Mouse (Mus musculus): ENCODE data around the gene Agbl4. TPM values are rescaled to one million over a fixed set of nuclear protein-coding genes. Genes with fewer than 3 reads are reported as not detected.
"Not testable (repeated sequence)": the region's sequence is repeated elsewhere in the genome, so short reads cannot be mapped to it uniquely, and the experiment has no call there.

Agbl4 gene
- polyA plus RNA-seq, 1 experiment, result 9.5 TPM

DNA sequence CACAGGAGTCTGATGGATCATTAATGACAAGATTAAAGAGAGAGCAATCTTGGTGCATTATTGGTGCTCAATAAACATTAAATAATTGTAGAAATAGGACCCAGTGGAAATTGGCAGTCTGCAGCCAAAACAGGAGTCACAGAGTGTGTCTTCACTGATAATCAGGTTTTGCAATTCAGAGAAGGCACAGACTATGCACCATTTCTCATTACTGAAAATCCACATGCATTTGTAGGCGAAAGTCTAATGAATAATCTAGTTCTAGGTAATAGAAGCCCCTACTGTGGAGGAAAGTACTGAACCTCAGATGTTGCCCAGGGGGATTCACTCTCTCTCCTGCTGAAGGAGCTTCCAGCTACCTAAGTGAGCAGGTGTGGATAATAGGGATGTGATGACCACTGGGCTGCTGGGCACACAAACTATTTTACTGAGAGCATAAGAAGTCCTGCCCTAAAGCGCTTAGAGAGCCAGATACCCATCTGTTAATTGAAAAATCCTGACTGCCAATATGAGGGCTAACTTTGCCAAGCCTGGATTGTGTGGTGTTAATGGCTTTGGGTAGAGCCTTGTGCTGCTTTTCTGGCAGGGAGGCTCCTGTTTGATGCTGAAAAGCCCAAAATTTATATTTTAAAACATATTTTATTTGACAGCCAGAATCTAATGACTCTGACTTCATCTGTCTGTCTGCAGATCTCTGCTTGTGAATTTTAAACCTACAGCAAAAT, 482.4 kb downstream of the Agbl4 start:
- no peak for DNase-seq (ENCODE audit: extremely low spot score in 1 of 2, low spot score in 1 of 2)

DNA sequence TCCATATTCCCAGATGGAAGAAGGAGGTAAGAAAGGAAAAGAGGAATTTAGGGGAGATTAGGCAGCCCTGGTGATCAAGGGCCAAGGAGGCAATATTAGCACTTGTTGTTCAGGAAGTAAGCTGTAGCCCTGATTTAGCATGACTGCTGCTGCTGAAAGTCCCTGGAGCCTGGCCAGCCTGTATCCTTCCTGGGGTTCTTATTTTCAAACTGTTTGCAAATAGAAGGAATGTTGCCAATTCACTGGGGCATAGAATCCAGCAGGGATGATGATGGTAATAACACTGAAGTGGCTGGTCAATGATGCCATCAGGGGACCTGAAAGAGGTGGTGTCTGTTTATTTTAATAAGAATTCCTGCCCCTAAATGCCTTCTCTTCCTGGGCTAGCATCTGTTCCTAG, 518.6 kb downstream of the Agbl4 start:
- DNase-seq (ENCODE audit: extremely low spot score in 1 of 2, low spot score in 1 of 2), result peak in 1 of 2 experiments; percentile 64

DNA sequence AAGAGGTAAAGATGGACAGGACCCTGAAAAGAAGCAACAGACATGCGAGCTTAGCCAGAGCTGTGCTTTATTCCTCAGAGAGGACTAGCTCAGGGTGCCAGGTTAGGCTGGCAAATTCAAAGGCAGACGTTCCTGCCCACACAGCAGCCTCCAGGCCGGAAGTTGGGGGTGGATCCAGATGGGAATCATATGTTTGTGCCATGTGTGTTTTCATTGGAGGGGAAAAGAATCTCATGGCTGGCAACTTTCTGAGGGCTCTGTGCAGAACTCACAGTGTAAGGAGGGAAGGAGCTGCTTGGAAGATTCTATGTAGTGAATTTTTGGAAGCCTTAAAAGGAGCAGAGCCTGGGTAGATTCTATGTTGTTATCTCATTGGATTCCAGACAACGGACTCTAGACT, 519.1 kb downstream of the Agbl4 start:
- DNase-seq (ENCODE audit: extremely low spot score in 1 of 2, low spot score in 1 of 2), result peak; percentile 79 to 91

DNA sequence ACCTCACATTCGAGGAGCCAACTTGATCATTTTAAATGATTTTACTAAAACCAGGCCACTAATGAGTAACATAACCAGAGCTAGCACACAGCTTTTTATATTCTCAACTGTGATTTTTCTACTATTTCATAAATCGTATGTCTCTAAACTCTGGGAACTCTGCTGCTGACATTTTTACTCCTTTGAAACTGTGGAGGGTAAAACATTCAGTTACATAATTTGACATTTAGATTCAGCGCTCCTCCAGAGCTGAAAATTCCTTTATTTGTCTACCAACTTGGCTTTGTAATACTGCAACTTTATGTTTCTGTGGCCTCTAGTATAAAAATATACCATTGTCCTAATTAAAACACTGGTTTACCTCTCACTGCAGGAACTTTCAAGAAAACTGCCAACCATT, 523.6 kb downstream of the Agbl4 start:
- DNase-seq (ENCODE audit: extremely low spot score in 1 of 2, low spot score in 1 of 2), result peak in 1 of 2 experiments; percentile 45

DNA sequence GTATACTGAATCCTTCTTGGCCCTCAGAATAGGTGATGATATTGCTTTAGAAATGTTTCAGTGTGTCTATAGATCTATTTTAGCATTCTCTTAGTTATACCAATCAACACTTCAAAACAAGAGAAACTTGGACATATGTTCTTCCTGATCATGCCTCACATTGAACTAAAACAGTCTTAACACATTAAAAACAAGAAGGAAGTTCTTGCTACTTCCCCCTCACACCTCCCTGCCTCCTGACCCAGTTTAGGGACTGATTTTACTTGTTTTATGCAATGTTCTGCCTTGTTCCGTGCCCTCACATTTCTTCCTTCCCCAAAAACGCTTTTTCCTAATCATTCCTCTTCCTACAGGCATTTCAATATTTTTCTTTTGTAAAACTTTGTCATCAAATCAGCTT, 604.2 kb downstream of the Agbl4 start:
- DNase-seq (ENCODE audit: extremely low spot score in 1 of 2, low spot score in 1 of 2), result peak; percentile 28 to 62

DNA sequence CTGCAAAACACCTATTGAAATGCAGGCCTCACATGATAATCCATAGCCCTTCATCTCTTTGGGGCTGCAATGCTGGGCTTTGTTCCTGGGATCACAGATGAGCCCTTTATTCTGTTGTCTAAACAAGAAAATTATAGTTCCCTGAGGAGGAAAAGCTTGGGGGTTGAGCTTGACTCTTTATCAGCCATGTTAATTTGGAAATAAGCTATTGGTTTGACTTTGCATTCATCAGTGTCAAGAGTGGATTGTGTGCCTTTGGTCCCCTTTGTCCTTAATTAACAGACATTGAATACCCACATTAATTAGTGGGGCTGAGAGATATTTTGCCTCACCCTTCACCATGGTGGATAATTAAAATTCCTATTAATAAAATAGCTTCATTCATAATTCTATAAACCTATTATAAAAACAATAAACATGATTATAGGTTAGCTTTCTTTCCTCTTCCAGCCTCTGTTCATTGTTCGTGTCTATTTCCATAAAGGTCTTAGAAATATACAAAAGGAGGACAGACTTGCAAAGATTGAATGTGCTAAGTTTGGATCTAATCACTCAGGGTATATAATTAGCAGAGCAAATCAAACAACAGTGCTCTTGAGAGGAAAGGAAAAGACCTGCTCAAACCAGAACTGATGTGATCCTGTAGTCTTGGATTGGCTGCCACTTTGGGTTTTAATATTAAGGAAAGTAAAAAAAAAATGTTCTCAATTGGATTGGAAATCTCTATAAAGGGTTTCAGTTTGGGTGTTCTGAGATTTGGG, 607.4 kb downstream of the Agbl4 start:
- no peak for DNase-seq (ENCODE audit: extremely low spot score in 1 of 2, low spot score in 1 of 2)

DNA sequence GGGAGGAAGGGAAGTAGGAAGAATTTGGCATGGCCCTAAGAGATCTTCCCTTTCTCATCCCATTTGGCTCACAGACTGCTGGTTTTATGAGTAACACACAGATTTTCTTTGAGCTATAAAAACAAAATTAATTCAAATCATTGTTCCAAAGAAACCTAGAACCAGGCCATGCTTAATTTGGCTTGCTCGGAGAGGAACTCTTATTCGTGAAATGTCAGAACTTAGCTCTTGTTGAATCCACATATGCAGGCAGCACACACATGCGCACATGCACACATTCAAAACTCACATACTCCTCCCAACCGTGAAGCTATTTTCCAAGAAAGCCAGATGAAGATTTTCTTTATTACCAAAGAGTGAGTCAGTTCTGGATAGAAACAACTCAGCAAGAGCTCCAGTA, 621.9 kb downstream of the Agbl4 start:
- peak; percentile 55 to 67 for DNase-seq (ENCODE audit: extremely low spot score in 1 of 2, low spot score in 1 of 2)

DNA sequence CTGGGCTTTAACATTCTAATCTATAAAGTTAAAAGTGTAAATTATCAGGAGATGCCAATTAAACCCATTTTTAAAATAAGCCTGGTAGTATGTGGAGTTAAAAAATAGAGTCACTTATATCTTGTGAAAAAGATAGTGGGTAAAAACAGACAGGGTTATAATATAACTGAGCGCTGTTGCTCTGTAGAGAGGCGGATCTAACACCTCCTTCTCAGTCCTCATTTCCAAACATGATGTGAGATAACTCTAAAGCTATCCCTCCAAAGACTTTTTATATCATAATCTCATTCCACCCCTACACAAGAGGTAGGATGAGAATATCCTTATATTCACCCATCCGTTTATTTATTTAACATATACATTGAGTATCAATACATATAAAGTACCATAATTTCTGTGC, 669.9 kb downstream of the Agbl4 start:
- peak; percentile 13 to 17 for DNase-seq (ENCODE audit: extremely low spot score in 1 of 2, low spot score in 1 of 2)

DNA sequence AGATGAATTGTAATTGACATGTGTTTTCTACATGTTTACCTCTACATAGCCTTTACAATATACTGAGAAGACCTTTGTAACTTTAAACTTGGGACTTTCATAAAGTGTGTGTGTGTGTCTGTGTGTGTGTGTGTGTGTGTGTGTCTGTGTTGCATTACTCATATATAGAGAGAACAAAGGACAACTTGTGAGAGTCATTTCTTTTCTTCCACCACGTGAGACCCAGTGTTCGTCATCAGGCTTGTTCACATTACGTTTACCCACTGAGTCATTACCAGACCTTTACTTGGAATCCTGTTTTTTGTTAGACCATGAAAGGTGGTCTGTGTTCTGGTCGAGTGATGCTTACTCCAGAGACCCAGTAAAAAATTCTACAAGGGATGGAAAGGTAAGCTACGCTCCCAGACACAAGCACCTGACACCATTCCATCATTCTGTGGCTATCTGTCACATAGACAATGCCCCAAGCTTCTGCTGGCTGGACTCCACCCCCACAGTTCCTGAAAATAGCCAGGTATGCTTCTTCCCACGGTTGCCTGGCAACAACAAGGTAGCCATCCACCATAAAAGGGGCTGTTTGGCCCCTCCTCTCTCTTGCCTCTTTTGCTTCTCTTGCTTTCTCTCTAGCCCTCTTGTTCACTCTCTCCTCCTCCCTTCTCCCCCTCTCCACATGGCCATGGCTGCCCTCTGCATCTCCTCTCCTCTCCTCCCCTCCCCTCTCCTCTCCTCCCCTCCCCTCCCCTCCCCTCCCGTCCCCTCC, 676.5 kb downstream of the Agbl4 start:
- DNase-seq (ENCODE audit: extremely low spot score in 1 of 2, low spot score in 1 of 2), result no peak

DNA sequence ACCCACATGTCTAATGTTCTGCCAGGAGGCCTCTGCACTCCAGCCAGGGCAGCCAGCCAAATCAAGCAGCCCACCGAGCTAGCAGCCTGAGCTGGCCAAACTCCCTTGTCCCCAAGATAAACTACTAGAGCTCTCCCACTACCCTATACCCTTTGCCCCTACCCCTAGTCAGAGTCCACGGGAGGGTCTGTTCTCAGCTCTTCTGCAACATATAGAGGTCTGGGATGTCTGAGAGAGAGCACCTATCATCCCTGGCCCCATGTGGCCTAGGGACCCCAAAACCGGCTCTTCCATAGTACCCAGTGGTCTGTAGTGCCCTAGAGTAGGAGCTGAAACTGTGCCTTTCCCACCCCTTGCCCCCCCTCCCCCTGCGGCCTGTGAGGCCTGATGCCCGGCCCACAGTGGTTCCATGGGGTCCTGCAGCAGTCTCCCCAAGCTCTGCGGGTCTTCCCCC, 677.3 kb downstream of the Agbl4 start:
- DNase-seq (ENCODE audit: extremely low spot score in 1 of 2, low spot score in 1 of 2), result no peak

DNA sequence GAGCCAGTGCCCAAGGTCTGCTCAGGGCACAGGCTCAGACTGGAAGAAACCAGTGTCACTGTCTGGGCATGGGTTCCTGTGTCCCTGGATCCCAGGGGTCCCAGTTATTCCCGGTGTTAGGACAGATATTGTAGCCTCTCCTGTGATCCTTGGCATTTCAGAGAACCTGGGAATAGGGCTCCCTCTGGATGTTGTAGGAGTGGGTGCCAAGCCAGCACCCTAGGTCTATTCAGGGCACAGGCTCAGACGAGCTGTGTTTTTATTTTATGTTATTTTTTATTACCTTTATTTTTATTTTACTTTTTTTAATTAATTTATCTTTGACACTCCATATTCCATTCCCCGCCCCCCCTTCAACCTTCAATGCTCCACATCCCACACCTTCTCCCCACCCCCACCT, 680.3 kb downstream of the Agbl4 start:
- no peak for DNase-seq (ENCODE audit: extremely low spot score in 1 of 2, low spot score in 1 of 2)

DNA sequence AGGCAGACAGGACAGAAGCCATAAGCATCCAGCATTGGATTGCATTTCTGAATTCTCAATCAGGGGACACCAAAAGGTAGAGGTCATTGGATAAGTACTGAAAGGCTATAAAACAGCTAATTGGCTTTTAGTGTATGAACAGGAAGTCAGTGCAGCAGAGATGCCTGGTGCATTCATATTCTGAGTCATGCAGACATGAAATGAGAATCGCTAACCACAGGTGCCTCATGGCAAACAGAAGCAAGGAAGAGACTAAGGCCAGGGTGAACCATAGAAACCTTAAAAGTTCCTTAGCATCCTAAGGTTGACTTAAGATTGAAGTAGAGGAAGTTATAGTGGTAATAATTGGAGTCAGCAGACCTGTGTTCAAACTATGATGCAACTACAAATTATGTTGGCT, 687.9 kb downstream of the Agbl4 start:
- DNase-seq (ENCODE audit: extremely low spot score in 1 of 2, low spot score in 1 of 2), result no peak

DNA sequence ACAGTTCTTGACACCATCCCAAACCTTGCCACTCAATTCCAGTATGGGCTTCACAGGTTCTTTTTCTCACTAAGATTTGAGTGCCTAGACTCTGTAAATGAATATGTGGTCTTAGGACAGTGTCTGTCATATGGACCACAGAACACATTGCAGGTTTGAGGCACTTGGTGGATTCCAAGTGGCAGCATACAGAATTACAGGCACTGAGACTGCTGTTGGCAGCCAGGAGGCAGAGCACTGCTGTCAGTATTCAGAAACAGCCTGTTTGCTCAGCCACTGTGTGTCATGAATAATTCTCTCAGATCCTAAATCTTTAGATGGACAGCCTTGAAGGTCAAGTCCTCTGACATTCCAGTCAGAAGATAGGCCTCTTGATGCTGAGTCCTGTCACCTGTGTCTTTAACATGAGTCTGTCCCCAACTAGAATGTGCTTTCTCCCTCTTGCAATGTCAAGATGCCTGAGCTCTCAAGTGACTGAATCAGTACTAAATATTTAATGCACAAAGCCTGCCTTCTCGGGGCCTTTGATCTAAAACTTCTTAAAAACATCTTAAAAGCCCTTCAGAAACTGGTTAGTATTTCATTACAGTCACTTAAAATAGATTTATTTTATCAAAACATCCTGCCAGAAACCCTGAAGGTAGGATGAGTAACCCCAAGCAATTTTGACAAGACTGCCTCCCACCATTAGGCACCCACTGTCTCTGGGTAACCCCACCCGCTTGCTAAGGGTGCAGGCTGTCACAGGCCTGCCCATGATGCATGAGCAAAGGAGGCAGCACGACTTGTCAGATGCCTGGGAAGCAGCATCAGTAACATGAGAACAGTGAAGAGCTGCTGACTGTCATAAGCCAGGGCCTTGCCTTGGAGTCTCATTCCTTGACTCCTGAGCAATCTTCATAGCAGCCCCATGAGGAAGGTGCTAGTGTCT, 739.0 kb downstream of the Agbl4 start:
- no peak for DNase-seq (ENCODE audit: extremely low spot score in 1 of 2, low spot score in 1 of 2)

DNA sequence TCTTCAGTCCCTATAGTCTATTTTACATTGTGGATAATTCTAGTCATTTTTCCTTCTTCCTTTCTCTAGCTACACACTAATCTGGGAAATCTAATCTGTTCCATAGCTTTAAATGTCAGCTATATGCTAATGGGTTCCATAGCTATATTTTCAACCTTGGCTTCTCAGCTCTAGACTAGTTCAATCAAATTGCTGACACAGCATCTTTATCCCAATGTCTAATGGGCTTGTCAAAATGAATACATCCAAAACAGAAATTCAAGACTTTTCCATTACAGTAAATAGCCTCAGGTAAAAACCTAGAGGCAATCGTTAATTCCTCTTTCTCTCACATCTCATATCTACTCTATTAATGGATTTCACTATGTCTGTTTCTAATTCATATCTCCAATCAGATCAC, 750.3 kb downstream of the Agbl4 start:
- DNase-seq (ENCODE audit: extremely low spot score in 1 of 2, low spot score in 1 of 2), result no peak

DNA sequence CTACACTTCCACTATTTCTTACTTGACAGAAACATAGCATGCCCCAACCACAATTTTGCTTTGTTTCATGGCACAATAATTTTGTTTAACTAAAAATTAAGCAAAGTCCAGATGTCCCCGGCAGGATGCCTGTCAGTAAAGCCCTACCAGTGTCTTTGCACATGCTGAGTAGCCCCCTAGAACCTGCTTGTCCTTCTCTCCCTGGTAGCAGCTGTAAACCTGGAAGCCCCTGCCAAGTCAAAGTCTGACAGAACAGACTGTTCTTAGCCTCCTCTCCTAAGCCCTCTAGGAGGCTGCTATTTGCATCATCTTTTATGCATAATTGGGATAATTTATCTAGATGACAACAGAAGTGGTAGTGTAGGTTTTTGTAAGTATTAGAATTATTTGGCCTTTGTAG, 758.4 kb downstream of the Agbl4 start:
- no peak for DNase-seq (ENCODE audit: extremely low spot score in 1 of 2, low spot score in 1 of 2)

DNA sequence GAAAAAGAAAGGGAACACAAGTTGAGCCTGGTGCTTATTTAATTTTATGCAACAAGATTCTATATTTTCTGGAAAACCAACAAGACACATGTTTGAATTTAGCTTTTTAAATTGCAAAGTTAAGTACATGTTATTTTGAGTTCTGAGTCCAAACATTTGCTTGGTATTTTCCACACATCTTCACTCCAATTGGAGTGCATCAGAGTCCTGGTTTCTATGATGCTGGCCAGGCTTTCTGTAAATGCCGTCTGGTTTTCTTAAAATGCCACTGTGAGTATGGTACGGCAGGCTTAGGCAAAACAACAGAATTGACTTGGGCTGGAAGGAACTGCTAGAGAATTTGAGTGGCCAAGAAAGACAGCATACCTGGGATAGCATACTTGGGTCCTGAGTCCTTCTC, 784.0 kb downstream of the Agbl4 start:
- DNase-seq (ENCODE audit: extremely low spot score in 1 of 2, low spot score in 1 of 2), result peak in 1 of 2 experiments; percentile 22

DNA sequence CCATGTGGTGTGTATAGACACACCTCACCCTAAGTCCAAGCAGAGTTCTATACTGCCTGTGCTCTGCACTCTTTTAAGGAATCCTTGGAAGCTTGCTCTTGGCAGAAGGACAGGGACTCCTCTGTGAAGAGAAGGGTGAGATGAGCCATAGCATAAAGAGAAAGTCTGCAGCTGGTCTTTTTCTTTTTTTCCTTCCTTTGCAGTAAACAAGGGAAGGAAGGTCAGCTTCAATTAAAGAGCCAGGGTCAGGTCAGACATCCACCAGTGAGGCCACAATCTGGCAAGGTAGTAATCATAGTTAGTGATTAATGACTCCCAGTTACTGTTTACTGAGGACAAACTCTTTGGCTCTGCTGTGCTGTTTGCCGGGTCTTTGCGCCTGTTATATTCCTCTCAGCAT, 802.6 kb downstream of the Agbl4 start:
- no peak for DNase-seq (ENCODE audit: extremely low spot score in 1 of 2, low spot score in 1 of 2)

DNA sequence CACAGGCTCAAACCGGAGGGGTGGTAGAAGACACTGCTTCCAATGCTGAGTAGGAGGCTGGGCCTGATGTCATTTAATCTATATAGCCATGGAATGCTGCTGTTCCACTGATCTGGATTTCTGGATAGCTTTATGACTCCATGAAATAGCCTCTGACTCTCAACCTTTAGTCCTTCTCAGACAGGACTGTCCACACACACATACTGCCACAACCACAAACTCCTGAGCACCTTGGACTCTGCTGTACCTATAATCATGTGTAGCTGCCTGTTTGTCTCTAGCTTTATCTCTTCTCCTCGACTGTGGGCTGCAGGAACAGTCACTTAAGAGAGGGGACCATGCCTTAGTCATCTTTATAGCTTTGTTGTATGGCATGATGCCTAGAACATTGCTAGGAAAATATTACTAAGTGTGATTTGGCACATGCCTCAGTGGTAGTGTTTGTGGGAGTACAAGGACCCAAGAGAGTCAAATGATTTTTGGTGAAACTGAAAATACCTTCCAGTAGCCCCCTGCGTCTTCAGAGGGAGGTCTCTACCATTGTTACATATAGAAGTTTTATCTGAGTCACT, 817.8 kb downstream of the Agbl4 start:
- DNase-seq (ENCODE audit: extremely low spot score in 1 of 2, low spot score in 1 of 2), result peak; percentile 2 to 61

DNA sequence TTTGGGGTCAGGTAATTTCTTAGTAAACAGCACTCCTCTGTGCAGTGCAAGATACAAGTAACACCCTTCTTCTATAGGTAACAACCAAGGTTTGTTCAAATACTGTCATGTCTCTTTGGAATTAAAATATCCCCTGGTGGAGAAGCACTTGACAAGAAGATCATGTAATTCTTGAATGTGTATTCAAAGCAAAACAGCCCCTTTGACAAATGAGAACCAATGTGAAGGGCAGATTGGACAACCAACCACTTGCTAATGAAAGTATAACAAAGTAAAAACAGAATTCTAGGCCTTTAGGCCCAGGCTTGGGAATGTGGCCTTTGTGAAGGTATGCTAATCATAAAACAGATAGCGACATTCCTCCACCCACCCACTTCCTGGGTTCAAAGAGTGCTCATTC, 821.6 kb downstream of the Agbl4 start:
- not testable (repeated sequence) for DNase-seq (ENCODE audit: extremely low spot score in 1 of 2, low spot score in 1 of 2)

DNA sequence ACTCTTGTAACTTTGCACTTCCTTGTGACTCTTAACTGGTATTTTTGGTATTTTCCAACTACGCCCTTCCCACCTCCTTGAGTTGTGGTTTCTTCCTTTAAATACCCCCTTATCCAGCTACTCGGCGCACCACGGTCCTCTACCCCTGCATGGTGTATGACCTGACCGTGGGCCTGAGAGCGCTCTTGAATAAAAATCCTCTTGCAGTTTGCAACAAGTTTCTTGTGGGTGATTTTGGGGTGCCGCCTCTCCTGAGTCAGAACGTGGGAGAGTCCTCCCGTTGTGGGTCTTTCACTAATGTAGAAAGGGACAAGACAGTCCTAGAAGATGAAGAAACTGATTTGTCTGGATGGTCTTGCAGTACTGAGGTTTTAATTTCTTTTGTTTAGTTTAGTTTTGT, 822.1 kb downstream of the Agbl4 start:
- DNase-seq (ENCODE audit: extremely low spot score in 1 of 2, low spot score in 1 of 2), result not testable (repeated sequence)

Measured in frontal cortex, adult 2 months (tissue).